Mouse (Mus musculus): ENCODE data around the gene Nrsn1.

- TF ChIP-seq CTCF (IDR thresholded peaks at IDR 0.05; ENCODE audit: control insufficient read depth, insufficient read depth, low read length): no peak
- no peak for TF ChIP-seq POLR2A (IDR thresholded peaks at IDR 0.05; ENCODE audit: borderline replicate concordance, control insufficient read depth, low read depth, low read length)
Observed at GRCm38 (mm10) chr13:25257608-25258007, 12.7 kb downstream of the Nrsn1 start.
